Mouse (Mus musculus) cortical plate, adult 2 months (tissue): Measurements from ENCODE around the gene Hist1h2bf.

Experiments used
- CTCF ChIP-seq: fragments of 200-500 bp; IDR thresholded peaks from 2 replicates; pipeline ENCODE4 v1.5.1; 2011; ENCODE audit warnings: mild to moderate bottlenecking, control low read depth, low read length; ENCODE audit not compliant: insufficient read depth; ENCODE audit errors: extremely low read depth
- POLR2A ChIP-seq: fragments of 200-500 bp; IDR thresholded peaks from 2 replicates; pipeline ENCODE4 v1.6.1; 2011; ENCODE audit warnings: mild to moderate bottlenecking, low read length, control low read depth; ENCODE audit not compliant: insufficient read depth; ENCODE audit errors: extremely low read depth

- no peak for TF ChIP-seq POLR2A
- TF ChIP-seq CTCF, result no peak
Measured at GRCm38 (mm10) chr13:23550761-23551145, 23.2 kb downstream of the Hist1h2bf start.
